Mouse (Mus musculus): Measurements from ENCODE around the gene Ripply3. TPM values are rescaled to one million over a fixed set of nuclear protein-coding genes. Genes with fewer than 3 reads are reported as not detected.

The Ripply3 gene
- 7.6 and 7.9 TPM in 2 replicates for polyA plus RNA-seq (2015; fragmentation: Nextera tagmentation; extraction: Ambion mirVana)

GRCm38 (mm10) chr16:94327781-94328711 is at the start of gene Ripply3:
Gene Ripply3 (plus strand): TSS chr16:94328420.
- H3K4me1 ChIP-seq, result peaks cover 3% of the 10 kb centered on the region; the same call in 1 of the 2 replicates
- ATAC-seq (ENCODE audit: insufficient read depth, low FRiP score, low read depth), result peak; percentile 59; the same call in 1 of the 2 replicates
- H3K4me3 ChIP-seq (replicated peaks), result peak within 1 kb of the TSS; percentile 57
- H3K9me3 ChIP-seq, result no peaks in the 10 kb centered on the region
- peak within 1 kb of the TSS; percentile 95 for H3K4me2 ChIP-seq
- H3K36me3 ChIP-seq, result no peaks in the 10 kb centered on the region
- WGBS, result 2% methylated on average over 59 of the region's 63 CpGs
- no peaks in the 10 kb centered on the region for H3K27me3 ChIP-seq (replicated peaks)
- no peak within 1 kb of the TSS for H3K27ac ChIP-seq
- H3K9ac ChIP-seq, result peak within 1 kb of the TSS; percentile 44

- Histone ChIP-seq H3K27me3 (replicated peaks) (no peaks in the 10 kb centered on the region), H3K4me1 (peaks cover under 1% of the 10 kb centered on the region; the same call in 1 of the 2 replicates), H3K36me3 (no peaks in the 10 kb centered on the region), H3K9me3 (no peaks in the 10 kb centered on the region), H3K4me2 (no peak overlapping the region), H3K4me3 (replicated peaks) (no peak overlapping the region), H3K9ac (no peak overlapping the region), H3K27ac (no peak overlapping the region)
- no peak for ATAC-seq (ENCODE audit: insufficient read depth, low FRiP score, low read depth)
- 87% methylated on average over 3 of the region's 3 CpGs for WGBS
Observed at GRCm38 (mm10) chr16:94283972-94284371, 44.2 kb upstream of the Ripply3 start.

GRCm38 (mm10) chr16:94287826-94288225 is 40.4 kb upstream of the Ripply3 start:
- Histone ChIP-seq H3K27me3 (replicated peaks) (no peaks in the 10 kb centered on the region), H3K9ac (no peak overlapping the region), H3K36me3 (no peaks in the 10 kb centered on the region), H3K27ac (no peak overlapping the region), H3K4me3 (replicated peaks) (no peak overlapping the region), H3K9me3 (no peaks in the 10 kb centered on the region), H3K4me1 (peaks cover 8% of the 10 kb centered on the region; the same call in 1 of the 2 replicates), H3K4me2 (no peak overlapping the region)
- peak; percentile 54 for ATAC-seq (ENCODE audit: insufficient read depth, low FRiP score, low read depth)
- 61% methylated on average over 9 of the region's 9 CpGs for WGBS

- H3K27ac ChIP-seq, result peak overlapping the region; percentile 59
- no peaks in the 10 kb centered on the region for H3K9me3 ChIP-seq
- no peaks in the 10 kb centered on the region for H3K36me3 ChIP-seq
- H3K4me2 ChIP-seq, result peak overlapping the region; percentile 88
- WGBS, result 9% methylated on average over 39 of the region's 39 CpGs
- H3K4me3 ChIP-seq (replicated peaks), result peak overlapping the region; percentile 96
- peak; percentile 27 for ATAC-seq (ENCODE audit: insufficient read depth, low FRiP score, low read depth)
- H3K27me3 ChIP-seq (replicated peaks), result no peaks in the 10 kb centered on the region
- H3K9ac ChIP-seq, result peak overlapping the region; percentile 79
- peaks cover 8% of the 10 kb centered on the region; the same call in 1 of the 2 replicates for H3K4me1 ChIP-seq
Observed at GRCm38 (mm10) chr16:94289138-94290072, 38.8 kb upstream of the Ripply3 start.

GRCm38 (mm10) chr16:94290073-94290999 is 37.9 kb upstream of the Ripply3 start:
- Histone ChIP-seq H3K36me3 (no peaks in the 10 kb centered on the region), H3K4me1 (peaks cover 8% of the 10 kb centered on the region; the same call in 1 of the 2 replicates), H3K9me3 (no peaks in the 10 kb centered on the region), H3K4me2 (peak overlapping the region; percentile 88), H3K4me3 (replicated peaks) (peak overlapping the region; percentile 96), H3K9ac (peak overlapping the region; percentile 79), H3K27ac (peak overlapping the region; percentile 59), H3K27me3 (replicated peaks) (no peaks in the 10 kb centered on the region)
- ATAC-seq (ENCODE audit: insufficient read depth, low FRiP score, low read depth), result peak; percentile 92
- 5% methylated on average over 51 of the region's 52 CpGs for WGBS

- no peak for ATAC-seq (ENCODE audit: insufficient read depth, low FRiP score, low read depth)
- peaks cover 8% of the 10 kb centered on the region; the same call in 1 of the 2 replicates for H3K4me1 ChIP-seq
- no peaks in the 10 kb centered on the region for H3K9me3 ChIP-seq
- no peak overlapping the region for H3K4me3 ChIP-seq (replicated peaks)
- no peak overlapping the region for H3K4me2 ChIP-seq
- H3K27ac ChIP-seq, result no peak overlapping the region
- H3K36me3 ChIP-seq, result no peaks in the 10 kb centered on the region
- WGBS, result 79% methylated on average over 4 of the region's 4 CpGs
- no peak overlapping the region for H3K9ac ChIP-seq
- no peaks in the 10 kb centered on the region for H3K27me3 ChIP-seq (replicated peaks)
Observed at GRCm38 (mm10) chr16:94291141-94291540, 37.1 kb upstream of the Ripply3 start.

- Histone ChIP-seq H3K9me3 (no peaks in the 10 kb centered on the region), H3K4me3 (replicated peaks) (no peak overlapping the region), H3K9ac (no peak overlapping the region), H3K4me1 (0 out of 2 replicates have a peak, but pooled peaks cover 10% of the 10 kb centered on the region), H3K27ac (no peak overlapping the region), H3K4me2 (no peak overlapping the region), H3K36me3 (no peaks in the 10 kb centered on the region), H3K27me3 (replicated peaks) (no peaks in the 10 kb centered on the region)
- WGBS, result 91% methylated on average over 5 of the region's 5 CpGs
- no peak for ATAC-seq (ENCODE audit: insufficient read depth, low FRiP score, low read depth)
Observed at GRCm38 (mm10) chr16:94298081-94298480, 30.1 kb upstream of the Ripply3 start.

- H3K4me3 ChIP-seq (replicated peaks), result no peak overlapping the region
- 0 out of 2 replicates have a peak, but pooled peaks cover 13% of the 10 kb centered on the region for H3K4me1 ChIP-seq
- no peaks in the 10 kb centered on the region for H3K9me3 ChIP-seq
- H3K9ac ChIP-seq, result no peak overlapping the region
- 72% methylated on average over 4 of the region's 4 CpGs for WGBS
- no peak overlapping the region for H3K27ac ChIP-seq
- no peaks in the 10 kb centered on the region for H3K27me3 ChIP-seq (replicated peaks)
- no peak for ATAC-seq (ENCODE audit: insufficient read depth, low FRiP score, low read depth)
- no peak overlapping the region for H3K4me2 ChIP-seq
- H3K36me3 ChIP-seq, result no peaks in the 10 kb centered on the region
Observed at GRCm38 (mm10) chr16:94299210-94299609, 29.0 kb upstream of the Ripply3 start.

- Histone ChIP-seq H3K27me3 (replicated peaks) (no peaks in the 10 kb centered on the region), H3K4me3 (replicated peaks) (no peak overlapping the region), H3K27ac (no peak overlapping the region), H3K9ac (no peak overlapping the region), H3K4me2 (no peak overlapping the region), H3K9me3 (no peaks in the 10 kb centered on the region), H3K4me1 (0 out of 2 replicates have a peak, but pooled peaks cover 13% of the 10 kb centered on the region), H3K36me3 (no peaks in the 10 kb centered on the region)
- ATAC-seq (ENCODE audit: insufficient read depth, low FRiP score, low read depth), result no peak
- 86% methylated on average over 4 of the region's 4 CpGs for WGBS
Observed at GRCm38 (mm10) chr16:94301194-94301593, 27.0 kb upstream of the Ripply3 start.

GRCm38 (mm10) chr16:94301696-94302095 is 26.5 kb upstream of the Ripply3 start:
- no peak overlapping the region for H3K9ac ChIP-seq
- ATAC-seq (ENCODE audit: insufficient read depth, low FRiP score, low read depth), result no peak
- WGBS, result 81% methylated on average over 5 of the region's 5 CpGs
- no peaks in the 10 kb centered on the region for H3K27me3 ChIP-seq (replicated peaks)
- no peak overlapping the region for H3K4me2 ChIP-seq
- H3K4me1 ChIP-seq, result 0 out of 2 replicates have a peak, but pooled peaks cover 13% of the 10 kb centered on the region
- no peak overlapping the region for H3K4me3 ChIP-seq (replicated peaks)
- no peak overlapping the region for H3K27ac ChIP-seq
- no peaks in the 10 kb centered on the region for H3K9me3 ChIP-seq
- no peaks in the 10 kb centered on the region for H3K36me3 ChIP-seq

Data from stomach, embryonic 15.5 days (tissue).